Mouse (Mus musculus) thymus, postnatal 14 days (tissue): ENCODE results near the gene F2.
"Not testable (repeated sequence)": the region's sequence is repeated elsewhere in the genome, so short reads cannot be mapped to it uniquely, and the experiment has no call there.

Experiments
- DNase-seq: peaks from one replicate; pipeline ENCODE4 v3.0.0; 2021

Gene F2

DNA sequence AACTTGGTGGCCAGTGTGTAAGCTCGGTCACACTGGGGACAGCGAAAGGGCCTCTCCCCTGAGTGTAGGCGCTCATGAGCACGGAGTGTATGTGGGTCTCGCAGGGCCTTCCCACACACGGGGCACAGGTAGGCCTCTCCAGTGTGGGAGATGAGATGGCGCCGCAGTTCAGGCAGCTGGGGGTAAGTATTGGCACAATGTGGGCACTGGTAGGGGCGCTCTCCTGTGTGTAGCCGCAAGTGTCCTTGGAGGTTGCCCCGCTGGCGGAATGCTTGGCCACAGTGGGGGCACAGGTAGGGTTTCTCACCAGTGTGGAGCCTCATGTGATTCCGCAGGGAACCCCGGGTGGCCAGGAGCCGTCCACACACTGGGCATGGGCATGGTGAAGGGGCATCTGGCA, 9.1 kb upstream of the F2 start:
- no peak for DNase-seq

DNA sequence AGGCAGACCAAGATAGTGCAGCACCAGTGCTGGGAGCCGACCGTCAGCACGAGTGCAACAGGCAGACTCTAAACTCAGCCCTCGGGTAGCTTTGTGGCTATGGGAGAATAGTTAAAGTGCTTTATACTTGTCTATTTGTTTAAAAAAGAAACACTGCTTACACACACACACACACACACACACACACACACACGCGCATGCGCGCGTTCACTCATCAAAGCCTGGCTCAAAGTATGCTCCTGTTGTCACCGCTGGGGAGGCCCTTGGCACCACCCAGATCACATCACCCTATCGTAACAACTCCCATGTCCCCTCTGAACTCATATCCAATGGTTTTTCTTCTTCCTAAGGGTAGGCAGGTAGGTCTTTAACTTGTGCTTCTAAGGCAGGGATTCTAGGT, 7.8 kb upstream of the F2 start:
- no peak for DNase-seq

DNA sequence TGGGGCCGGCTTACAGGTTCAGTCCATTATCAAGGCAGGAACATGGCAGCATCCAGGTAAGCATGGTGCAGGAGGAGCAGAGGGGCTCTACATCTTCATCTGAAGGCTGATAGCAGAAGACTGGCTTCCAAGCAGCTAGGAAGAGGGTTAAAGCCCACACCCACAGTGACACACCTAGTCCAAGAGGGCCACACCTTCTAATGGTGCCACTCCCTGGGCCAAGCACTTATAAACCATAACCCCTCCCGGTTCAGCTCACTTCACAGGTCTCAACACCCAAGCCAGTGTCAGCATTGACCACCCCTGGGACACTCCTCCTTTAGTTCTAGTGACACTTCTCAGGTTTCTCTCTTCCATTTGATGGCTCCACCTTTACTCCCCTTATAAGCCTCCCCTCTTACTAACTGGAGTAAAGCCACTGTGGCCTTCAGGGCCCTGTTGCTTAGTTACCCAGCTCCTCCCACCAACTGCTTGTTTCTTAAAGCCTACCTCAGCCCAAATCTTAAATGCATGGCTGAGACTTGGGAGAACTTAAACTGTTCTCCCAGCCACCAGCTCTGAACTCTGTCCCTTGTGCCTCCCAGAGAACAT, 6.7 kb upstream of the F2 start:
- no peak for DNase-seq

DNA sequence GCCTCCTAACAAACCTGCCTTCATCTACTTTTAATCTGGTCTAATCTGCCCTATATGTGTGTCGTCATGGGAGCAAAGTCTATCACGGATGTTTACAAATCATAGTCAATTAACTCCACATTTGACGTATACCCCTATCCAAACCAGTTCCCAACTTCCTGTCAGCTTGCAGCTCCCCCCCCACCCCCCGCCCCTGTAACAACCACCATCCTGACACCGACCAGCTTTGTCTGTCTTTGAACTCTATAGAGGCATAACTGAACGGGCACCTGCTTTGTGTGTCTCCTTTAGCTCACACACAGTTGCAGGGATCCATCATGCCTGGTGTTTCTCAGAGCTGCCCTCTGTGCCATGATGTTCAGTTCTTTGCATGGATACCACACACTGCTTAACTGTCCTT, 2.7 kb upstream of the F2 start:
- DNase-seq = peak; percentile 38

DNA sequence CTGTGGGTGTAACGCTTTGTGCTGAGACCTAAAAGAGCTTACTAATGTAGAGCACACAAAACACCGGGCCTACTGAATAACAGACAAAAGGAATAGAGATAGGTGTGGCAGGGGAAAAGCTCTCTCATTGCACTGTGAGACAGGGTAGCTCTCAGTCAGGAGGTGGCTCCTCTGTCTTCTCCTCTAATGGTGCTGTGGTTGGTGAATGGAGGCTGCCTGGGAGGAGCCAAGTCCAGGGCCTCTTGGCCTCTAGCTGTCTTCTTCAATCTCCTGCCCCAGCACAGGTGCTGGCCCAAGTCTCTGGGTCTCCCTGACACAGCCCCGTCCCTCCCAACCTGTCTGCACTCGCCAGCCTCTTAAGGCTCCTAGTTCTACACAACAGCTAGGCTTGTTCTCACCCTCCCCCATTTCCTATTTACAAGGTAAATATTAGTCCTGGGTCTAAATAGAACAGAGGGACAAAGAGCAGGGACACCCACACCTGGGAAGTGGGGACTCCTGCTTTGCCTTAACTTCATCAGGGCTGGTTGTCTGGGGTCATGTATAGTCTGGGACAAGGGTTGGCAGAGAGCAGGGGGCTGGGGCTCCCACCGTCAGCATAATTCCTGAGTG, 619 bp upstream of the F2 start:
- no peak for DNase-seq

DNA sequence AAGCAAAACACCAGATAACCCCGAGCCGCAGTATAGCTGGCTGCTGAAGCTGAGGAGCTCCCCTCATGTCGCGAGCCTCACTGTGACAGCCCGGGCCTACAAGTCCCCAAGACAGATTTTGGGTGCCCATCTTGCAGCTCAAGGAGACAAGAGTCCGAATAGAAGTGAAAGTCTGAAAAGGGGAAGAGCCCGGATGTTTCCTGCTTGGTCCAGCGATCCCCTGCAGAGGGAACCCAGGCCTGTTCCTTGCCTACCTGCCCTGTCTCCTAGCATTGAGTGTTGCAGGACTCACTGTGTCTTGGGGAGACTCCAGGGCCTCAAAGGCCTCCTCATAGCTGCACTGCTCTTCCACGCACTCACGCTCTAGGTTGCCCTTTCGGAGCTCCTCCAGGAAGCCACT, 728 bp downstream of the F2 start:
- DNase-seq = no peak

DNA sequence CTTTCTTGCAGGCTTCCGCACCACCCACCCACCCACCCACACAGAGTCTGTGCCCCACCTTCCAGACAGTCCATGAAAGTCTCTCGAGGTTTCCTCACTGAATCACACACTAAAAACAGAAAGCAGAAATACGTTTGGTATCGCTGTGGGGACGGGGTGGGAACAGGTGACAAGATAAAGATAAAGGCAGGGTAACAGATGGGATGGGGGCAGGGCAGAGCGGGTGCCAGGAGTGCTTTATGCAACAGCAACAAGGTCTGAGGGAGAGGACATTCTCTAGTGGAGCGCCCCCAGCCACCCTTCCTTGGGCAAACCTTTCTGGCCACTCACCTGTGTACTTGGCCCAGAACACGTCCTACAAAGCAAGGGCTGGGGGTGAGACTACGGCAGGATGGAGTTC, 1.4 kb downstream of the F2 start:
- peak; percentile 72 for DNase-seq

DNA sequence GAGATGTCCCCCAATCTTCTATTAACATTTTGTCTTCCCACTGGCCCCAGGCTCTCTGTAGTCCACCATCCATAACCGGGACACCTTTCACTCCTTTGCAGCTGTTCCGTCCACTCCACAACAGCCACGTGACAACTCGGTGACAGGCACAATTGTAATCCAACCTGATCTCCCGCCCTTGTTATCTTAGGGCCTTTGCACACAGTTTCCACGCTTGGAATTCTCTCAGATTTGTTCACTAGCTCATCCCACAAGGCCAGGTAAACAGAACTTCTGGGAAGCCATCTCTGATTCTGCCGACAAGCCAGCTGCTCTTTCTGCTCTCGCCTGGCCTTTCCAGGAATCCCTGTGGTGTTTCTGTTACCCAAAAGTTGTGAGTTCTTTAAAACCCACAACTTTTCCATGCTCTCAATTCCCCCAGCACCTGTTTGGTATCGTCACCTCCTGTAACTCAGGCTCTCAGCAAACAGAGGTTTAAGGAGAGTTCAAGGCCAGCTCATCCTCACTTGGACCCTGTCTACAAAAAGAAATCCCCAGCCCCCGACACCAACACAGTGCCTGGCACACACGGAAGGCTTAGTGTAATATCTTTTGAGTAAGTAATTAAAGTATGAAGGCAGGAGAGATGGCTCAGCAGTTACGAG, 2.8 kb downstream of the F2 start:
- DNase-seq = no peak

DNA sequence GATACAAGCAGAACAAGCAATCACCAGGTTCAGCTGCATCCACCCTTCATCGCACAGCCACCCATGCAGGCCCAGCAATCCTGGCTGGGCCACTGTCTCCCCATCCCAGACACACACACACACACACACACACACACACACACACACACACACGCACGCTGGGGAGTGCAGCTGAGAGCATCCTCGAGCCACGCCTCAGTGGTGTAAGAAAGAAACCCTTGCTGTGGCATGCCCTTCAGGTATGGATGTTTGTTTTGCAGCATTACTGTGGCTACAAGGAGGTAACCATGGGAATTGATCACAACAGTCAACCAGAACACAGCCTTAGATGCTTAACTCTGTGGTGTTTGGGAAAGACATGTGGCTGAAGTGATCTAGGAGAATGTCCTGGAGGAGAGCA, 3.9 kb downstream of the F2 start:
- no peak for DNase-seq

DNA sequence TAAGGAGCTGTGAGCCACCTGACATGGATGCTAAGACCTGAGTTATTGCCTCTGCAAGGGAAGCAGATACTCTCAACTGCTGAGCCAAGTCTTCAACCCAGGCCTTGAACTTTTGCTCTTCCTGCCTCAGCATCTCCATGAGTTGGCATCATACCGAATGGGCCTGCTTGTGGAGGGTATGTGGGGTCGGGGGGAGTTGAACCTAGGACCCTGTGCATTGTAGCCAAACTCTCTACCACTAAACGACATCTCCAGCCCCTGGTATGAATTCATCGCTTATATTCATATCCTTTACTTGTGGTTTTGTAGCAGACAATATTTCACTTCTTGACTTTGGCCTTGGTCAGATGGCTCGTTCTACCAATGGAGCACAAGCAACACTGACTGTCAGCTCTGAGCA, 4.4 kb downstream of the F2 start:
- DNase-seq = no peak

DNA sequence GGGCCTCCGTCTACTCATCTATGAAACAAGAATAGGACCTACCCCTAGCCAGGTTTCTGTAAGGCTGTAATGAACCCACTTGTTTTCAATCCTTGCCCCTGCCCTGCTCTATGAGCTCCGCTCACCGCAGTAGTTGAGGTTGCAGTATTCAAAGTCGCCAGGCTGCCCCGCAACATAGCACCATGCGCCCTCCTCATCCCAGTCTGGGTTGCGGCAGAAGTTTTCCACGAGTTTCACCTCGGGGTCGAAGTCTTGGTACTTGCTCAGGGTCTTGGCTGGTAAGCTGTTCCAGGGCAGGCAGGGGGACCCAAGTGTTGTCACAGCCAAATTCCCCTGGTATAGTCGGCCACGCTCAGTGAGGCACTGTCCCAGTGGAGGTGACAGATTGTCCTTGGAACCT, 5.8 kb downstream of the F2 start:
- no peak for DNase-seq

DNA sequence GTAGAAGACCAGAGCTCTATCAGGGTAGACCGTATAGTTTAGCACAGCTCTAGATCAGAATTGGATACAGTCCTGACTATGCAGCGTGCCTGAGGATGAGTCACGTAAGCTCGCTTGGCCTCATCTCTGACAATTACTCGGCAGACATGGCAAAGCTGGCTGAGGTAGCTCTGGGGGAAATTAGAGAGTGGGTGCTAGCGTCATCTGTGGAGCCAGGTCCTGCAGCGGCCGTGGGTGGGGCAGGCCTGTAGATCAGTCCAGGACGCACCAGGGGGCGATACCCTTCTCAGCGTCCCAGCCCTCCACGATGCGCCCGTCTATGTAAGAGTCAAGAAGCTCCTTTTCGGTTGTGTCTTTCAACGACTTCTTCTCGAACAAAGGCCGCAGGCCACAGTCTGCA, 6.5 kb downstream of the F2 start:
- DNase-seq = peak; percentile 56

DNA sequence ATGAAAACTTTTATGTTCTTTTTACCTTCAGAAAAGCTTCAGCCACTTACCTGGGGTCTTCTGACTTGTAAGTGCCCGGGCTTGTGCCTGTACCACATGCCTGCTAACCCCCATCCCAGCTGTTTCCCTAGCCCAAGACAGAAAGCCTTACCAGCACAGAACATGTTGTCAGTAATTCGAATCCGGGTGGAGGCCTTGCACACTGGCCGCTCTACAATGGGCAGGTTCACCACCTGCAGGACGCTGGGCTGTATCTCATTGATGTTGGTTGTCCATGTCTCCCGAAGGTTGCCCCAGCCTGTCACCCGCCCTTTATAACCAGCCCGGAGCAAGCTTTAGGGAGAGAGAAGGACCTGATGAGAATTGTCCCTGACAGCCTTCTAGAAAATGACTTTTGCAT, 8.0 kb downstream of the F2 start:
- no peak for DNase-seq

DNA sequence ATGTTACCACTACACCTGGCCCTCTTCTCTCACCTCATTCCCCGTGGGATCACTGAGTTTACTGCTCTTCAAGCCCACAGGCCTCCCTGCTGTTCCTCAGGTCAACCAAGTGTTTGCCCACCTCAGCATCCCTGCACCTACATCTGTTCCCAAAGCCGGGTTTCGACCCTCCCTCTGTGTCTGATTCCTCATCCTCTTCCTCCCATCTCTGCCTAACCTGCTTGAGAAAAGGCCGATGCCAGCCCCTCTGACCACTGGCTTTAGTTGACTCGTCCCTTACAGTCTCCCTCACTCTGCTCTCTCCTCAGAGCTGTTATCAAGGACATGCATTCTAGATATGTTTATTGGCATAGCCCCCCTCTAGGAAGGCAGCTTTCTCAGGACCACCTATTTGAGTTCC, 8.7 kb downstream of the F2 start:
- DNase-seq = no peak

DNA sequence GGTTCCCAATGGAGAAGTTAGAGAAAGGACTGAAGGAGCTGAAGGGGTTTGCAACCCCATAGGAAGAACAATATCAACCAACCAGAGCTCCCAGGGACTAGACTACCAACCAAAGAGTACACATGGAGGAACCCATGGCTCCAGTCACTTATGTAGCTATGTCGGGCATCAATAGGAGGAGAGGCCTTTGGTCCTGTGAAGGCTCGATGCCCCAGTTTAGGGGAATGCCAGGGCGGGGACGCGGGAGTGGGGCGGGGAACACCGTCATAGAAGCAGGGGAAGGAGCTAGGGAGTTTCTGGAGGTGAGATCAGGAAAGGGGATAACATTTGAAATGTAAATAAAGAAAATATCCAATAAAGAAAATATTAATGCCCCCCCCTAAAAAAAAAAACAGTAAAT, 12.8 kb downstream of the F2 start:
- not testable (repeated sequence) for DNase-seq

DNA sequence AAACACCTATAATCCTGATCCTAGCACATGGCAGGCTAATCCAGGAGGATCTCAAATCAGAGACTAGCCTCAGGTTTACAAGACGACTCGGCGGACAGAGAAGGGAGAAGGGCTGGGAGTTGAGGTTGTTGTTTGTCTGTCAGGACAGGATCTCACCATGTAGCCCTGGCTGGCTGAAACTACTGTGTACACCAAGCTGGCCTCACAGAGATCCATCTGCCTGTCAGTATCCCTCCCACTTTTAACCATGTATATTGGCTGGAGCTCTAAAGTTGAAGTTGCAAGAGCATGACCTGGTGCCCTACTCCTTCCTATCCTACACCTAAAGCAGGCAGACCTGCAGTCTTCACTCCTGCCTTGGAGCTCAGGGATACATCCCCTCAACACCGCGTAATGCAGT, 13.9 kb downstream of the F2 start:
- no peak for DNase-seq

DNA sequence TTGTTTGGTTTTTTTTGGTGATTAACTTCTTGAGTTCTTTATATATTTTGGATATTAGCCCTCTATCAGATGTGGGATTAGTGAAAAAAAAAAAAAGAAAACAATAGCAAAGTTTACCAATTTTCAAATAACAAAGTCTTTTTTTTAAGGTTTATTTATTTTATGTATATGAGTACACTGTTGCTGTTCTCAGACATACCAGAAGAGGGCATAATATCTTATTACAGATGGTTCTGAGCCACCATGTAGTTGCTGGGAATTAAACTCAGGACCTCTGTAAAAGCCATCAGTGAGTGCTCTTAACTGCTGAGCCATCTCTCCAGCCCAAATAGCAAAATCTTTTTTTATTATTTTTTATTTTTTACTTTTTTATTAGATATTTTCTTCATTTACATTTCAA, 26.8 kb downstream of the F2 start:
- not testable (repeated sequence) for DNase-seq

DNA sequence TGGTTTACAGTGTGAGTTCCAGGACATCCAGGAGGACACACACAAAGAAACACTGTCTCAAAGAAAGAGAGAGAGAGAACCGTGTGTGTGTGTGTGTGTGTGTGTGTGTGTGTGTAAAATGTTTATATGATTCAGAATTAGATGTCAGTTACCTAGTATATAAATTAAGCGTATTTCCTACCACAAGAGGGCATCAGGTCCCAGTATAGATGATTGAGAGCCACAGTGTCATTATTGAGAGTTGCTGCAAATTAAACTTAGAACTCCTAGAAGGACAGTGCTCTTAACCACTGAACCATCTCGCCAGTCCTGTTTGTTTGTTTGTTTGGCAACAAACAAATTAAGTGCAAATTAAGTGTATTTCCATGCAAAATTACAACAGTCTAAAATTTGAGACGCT, 33.8 kb downstream of the F2 start:
- peak; percentile 25 for DNase-seq

DNA sequence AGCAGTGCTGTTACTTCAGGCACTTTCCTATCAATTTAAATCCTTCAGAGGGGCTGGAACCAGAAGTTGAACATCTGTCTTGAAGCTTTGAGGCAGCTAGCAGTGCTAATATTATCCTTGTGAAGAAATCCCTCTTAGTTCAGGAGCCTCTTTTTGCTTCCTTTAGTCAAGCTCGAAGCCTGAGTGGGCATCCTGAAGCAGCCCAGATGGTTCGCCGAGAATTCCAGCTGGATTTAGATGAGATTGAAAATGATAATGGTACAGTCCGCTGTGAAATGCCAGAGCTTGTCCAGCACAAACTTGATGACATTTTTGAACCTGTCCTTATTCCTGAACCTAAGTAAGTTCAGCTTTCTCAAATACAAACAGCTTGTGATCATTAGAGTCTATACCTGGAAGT, 35.7 kb downstream of the F2 start:
- DNase-seq = no peak

DNA sequence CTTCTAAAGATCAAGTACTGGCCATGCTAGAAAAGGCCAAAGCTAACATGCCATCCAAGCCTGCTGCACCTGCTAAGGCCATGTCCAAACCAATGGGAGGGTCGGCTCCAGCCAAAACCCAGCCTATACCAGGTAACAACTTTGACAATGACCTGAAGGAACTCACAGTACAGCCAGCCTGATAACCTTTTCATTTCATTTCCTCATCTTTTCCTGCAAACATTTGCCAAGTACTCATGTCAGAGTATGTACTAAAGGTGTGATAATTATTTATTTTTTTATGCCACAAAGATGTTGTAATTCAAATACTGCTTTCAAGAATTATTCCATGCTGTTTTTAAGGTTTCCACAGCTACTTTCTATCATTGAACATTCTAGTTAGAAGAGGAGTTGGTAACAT, 50.0 kb downstream of the F2 start:
- no peak for DNase-seq

DNA sequence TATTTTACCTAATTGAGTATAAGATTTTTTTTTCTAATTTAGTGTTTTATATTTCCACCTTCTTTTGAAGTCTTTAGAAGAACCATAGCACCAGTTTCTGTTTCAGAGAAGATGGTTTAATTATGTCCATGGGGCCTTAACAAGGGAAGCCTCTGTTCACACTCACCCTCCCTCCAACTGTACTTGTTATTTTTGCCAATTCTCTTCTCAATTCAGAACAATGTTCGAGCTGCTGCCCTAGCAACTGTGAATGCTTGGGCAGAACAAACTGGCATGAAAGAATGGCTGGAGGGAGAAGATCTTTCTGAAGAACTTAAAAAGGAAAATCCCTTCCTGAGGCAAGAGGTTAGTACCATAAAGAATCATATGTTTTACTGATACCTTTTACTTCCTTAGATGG, 55.3 kb downstream of the F2 start:
- DNase-seq = no peak
